In genomic region chr6:135138207-135138606, GRCm38 (mm10) we compare ENCODE assay signal across 18 mouse cellular contexts. TPM values are rescaled to one million over a fixed set of nuclear protein-coding genes. Genes with fewer than 3 reads are reported as not detected.
A peak's percentile ranks its signal among the peaks of the same experiment; 100 is the strongest.
DNase-seq lines count a peak whose midpoint lies in the region.
"Had no signal": no experiment of that assay in that cellular context is flagged by ENCODE, and none has a peak within 500 bp of the region (broad histone marks: within the 10 kb centered on the region; RNA-seq: fewer than 3 reads in every experiment).

No protein-coding gene starts in this region.

- intact Hi-C loops in heart, postnatal 10 days (cut with DNase I) = no loop called here

- H3K36me3 ChIP-seq in heart, embryonic 10.5 days = no peaks in the 10 kb centered on the region
- H3K36me3 ChIP-seq in limb, embryonic 10.5 days = no peaks in the 10 kb centered on the region
- H3K36me3 ChIP-seq: forebrain, embryonic 15.5 days; neural tube, embryonic 15.5 days had no signal

- DNase-seq in heart, postnatal 10 days = peak; percentile 48 to 50
- no peak for DNase-seq in heart, embryonic 10.5 days (ENCODE audit: low spot score)
- peak; percentile 23 to 32 for DNase-seq in lung, adult 18-20 months
- no peak for DNase-seq in lung, postnatal 25 days (ENCODE audit: low spot score)
- no peak for DNase-seq in limb, embryonic 10.5 days (ENCODE audit: low spot score)
- peak; percentile 61 for DNase-seq in lung, postnatal 10 days
- DNase-seq in adrenal gland, postnatal 10 days = no peak
- DNase-seq: cerebellum, adult 8-10 months; liver, embryonic 13.5 days; thymus, adult 18-20 months had no signal

- H3K9me3 ChIP-seq in heart, embryonic 10.5 days = no peaks in the 10 kb centered on the region
- no peaks in the 10 kb centered on the region for H3K9me3 ChIP-seq in limb, embryonic 10.5 days (replicated peaks)
- H3K9me3 ChIP-seq: forebrain, embryonic 15.5 days; liver, embryonic 13.5 days; megakaryocyte, embryonic 14.5 days; neural tube, embryonic 15.5 days had no signal

- H3K4me3 ChIP-seq in heart, embryonic 10.5 days = no peak overlapping the region
- no peak overlapping the region for H3K4me3 ChIP-seq in limb, embryonic 10.5 days
- H3K4me3 ChIP-seq: erythroblast, embryonic 14.5 days; forebrain, embryonic 15.5 days; liver, embryonic 13.5 days; megakaryocyte, embryonic 14.5 days; neural tube, embryonic 15.5 days had no signal

- peaks cover 35% of the 10 kb centered on the region for H3K4me1 ChIP-seq in heart, embryonic 10.5 days
- H3K4me1 ChIP-seq in limb, embryonic 10.5 days = peaks cover 53% of the 10 kb centered on the region
- H3K4me1 ChIP-seq: forebrain, embryonic 15.5 days; liver, embryonic 13.5 days had no signal

- H3K27me3 ChIP-seq in heart, embryonic 10.5 days (ENCODE audit: insufficient read depth, poor library complexity, severe bottlenecking) = no peaks in the 10 kb centered on the region
- no peaks in the 10 kb centered on the region for H3K27me3 ChIP-seq in limb, embryonic 10.5 days (ENCODE audit: low read depth, poor library complexity, severe bottlenecking)
- H3K27me3 ChIP-seq: forebrain, embryonic 15.5 days; liver, embryonic 13.5 days; neural tube, embryonic 15.5 days had no signal

- 71% methylated on average over 7 of the region's 7 CpGs for WGBS in heart, embryonic 10.5 days
- 75% methylated on average over 7 of the region's 7 CpGs for WGBS in limb, embryonic 10.5 days

- H3K27ac ChIP-seq in heart, embryonic 10.5 days = no peak overlapping the region
- H3K27ac ChIP-seq in limb, embryonic 10.5 days = 0 out of 2 replicates have a peak overlapping the region, but pooled peaks have one; percentile 26
- H3K27ac ChIP-seq: forebrain, embryonic 15.5 days; liver, embryonic 13.5 days; neural tube, embryonic 15.5 days had no signal

RNA-seq across cellular contexts. Expression of gene Gprc5d, which starts 20.1 kb away (rescaled TPM):
- total RNA-seq in heart, postnatal 10 days (2021) = under 1 TPM in 1 of 2 experiments, not detected in 1; 0.25 TPM
- not detected in 2 replicates for polyA plus RNA-seq in heart, embryonic 10.5 days (2016; fragmentation: Nextera tagmentation; extraction: Ambion mirVana)
- polyA plus RNA-seq in limb, embryonic 10.5 days (2016; fragmentation: Nextera tagmentation; extraction: Ambion mirVana) = not detected in 2 replicates
- total RNA-seq in adrenal gland, postnatal 10 days (2021) = not detected
- total RNA-seq: adrenal gland, postnatal 14 days; layer of hippocampus, postnatal 10 days; left cerebral cortex, postnatal 14 days had no signal
- polyA plus RNA-seq: forebrain, embryonic 15.5 days; heart, embryonic 11.5 days; neural tube, embryonic 15.5 days had no signal

RNA-seq across cellular contexts. Expression of gene Fam234b, which starts 59.6 kb away (rescaled TPM):
- 1 to 10 TPM; 5.6 to 7.5 TPM for total RNA-seq in heart, postnatal 10 days (2021)
- 9.8 and 11.6 TPM in 2 replicates for polyA plus RNA-seq in heart, embryonic 10.5 days (2016; fragmentation: Nextera tagmentation; extraction: Ambion mirVana)
- polyA plus RNA-seq in limb, embryonic 10.5 days (2016; fragmentation: Nextera tagmentation; extraction: Ambion mirVana) = 14.0 and 18.7 TPM in 2 replicates
- total RNA-seq in adrenal gland, postnatal 10 days (2021) = 10 to 100 TPM; 25.9 to 29.4 TPM

RNA-seq across cellular contexts. Expression of gene Hebp1, which starts 59.6 kb away (rescaled TPM):
- 10 to 100 TPM; 58.5 to 59.0 TPM for total RNA-seq in heart, postnatal 10 days (2021)
- polyA plus RNA-seq in heart, embryonic 10.5 days (2016; fragmentation: Nextera tagmentation; extraction: Ambion mirVana) = 20.7 and 21.2 TPM in 2 replicates
- 3.8 and 4.3 TPM in 2 replicates for polyA plus RNA-seq in limb, embryonic 10.5 days (2016; fragmentation: Nextera tagmentation; extraction: Ambion mirVana)
- total RNA-seq in adrenal gland, postnatal 10 days (2021) = 10 to 100 TPM; 47.4 to 58.4 TPM

Comparison
In these comparisons a context has a peak if more than half of its experiments do, and no peak if none do; other contexts are left out.
1. DNase-seq: peak in heart, postnatal 10 days (2 of 2), lung, adult 18-20 months (2 of 2) and lung, postnatal 10 days (single experiment); none in heart, embryonic 10.5 days (single experiment), lung, postnatal 25 days (single experiment), limb, embryonic 10.5 days (single experiment) and adrenal gland, postnatal 10 days (single experiment).